Mouse (Mus musculus) thymus, adult 2 months (tissue): ENCODE measurements around the gene Gm49510. TPM values are rescaled to one million over a fixed set of nuclear protein-coding genes. Genes with fewer than 3 reads are reported as not detected.

Experiments
- DNase-seq: peaks from one replicate; pipeline ENCODE4 v3.0.0; 2021
- H3K27ac ChIP-seq: fragments of 200-500 bp; 2 replicates; pipeline ENCODE4 v1.5.1; 2012; ENCODE audit warnings: low read length, control low read depth; ENCODE audit not compliant: control insufficient read depth, insufficient read depth
- H3K27me3 ChIP-seq: fragments of 200-500 bp; 2 replicates; pipeline ENCODE4 v1.6.1; 2012; ENCODE audit warnings: mild to moderate bottlenecking, low read length, moderate library complexity, mixed read lengths; ENCODE audit not compliant: control insufficient read depth, insufficient read depth
- H3K36me3 ChIP-seq: fragments of 200-500 bp; 2 replicates; pipeline ENCODE4 v1.6.1; 2012; ENCODE audit warnings: mild to moderate bottlenecking, low read length, moderate library complexity; ENCODE audit not compliant: control insufficient read depth, insufficient read depth
- H3K4me1 ChIP-seq: fragments of 200-500 bp; replicated peaks from 2 replicates; pipeline ENCODE4 v1.6.1; 2012; ENCODE audit warnings: low read length; ENCODE audit not compliant: control insufficient read depth, insufficient read depth
- H3K4me3 ChIP-seq: fragments of 200-500 bp; 2 replicates; pipeline ENCODE4 v1.5.1; 2012; ENCODE audit warnings: mild to moderate bottlenecking, low read length, control low read depth, moderate library complexity; ENCODE audit not compliant: control insufficient read depth, insufficient read depth
- CTCF ChIP-seq: fragments of 200-500 bp; IDR thresholded peaks from 2 replicates; pipeline ENCODE4 v1.5.1; 2012; ENCODE audit warnings: mild to moderate bottlenecking, control low read depth, low read length, moderate library complexity, borderline replicate concordance; ENCODE audit not compliant: control insufficient read depth, poor library complexity, insufficient read depth; ENCODE audit errors: extremely low read depth
- POLR2A ChIP-seq: fragments of 200-500 bp; IDR thresholded peaks from 2 replicates; pipeline ENCODE4 v1.6.1; 2012; ENCODE audit warnings: mild to moderate bottlenecking, low read length, control low read depth, moderate library complexity; ENCODE audit not compliant: control insufficient read depth, poor library complexity, insufficient read depth; ENCODE audit errors: extremely low read depth
- WGBS: fragments of 180-500 bp; shearing (Covaris S2); methylation state at CpG from one replicate; pipeline ENCODE4 v1.1.7; 2018; 5-methylcytosine and 5-hydroxymethylcytosine counted together
- polyA plus RNA-seq: library from polyadenylated mRNA; depleted of rRNA; stranded (reverse); fragments of >200 nt; gene quantifications from 2 replicates; pipeline ENCODE4 v1.2.3, GENCODE M21; 2012

The Gm49510 gene
- polyA plus RNA-seq, 1 experiment = 0.08 TPM

- TF ChIP-seq CTCF = no peak
- peak; percentile 83 for TF ChIP-seq POLR2A
- peak within 1 kb of the TSS; percentile 87 for H3K4me3 ChIP-seq
- under 1% methylated on average over 47 of the region's 47 CpGs for WGBS
- H3K4me1 ChIP-seq = peaks cover 59% of the 10 kb centered on the region
- no peaks in the 10 kb centered on the region for H3K27me3 ChIP-seq
- peaks cover 8% of the 10 kb centered on the region for H3K36me3 ChIP-seq
- peak; percentile 83 for DNase-seq
- peak within 1 kb of the TSS; percentile 92 for H3K27ac ChIP-seq
These were observed 495 bp downstream of the Gm49510 start, which contains the start of gene Sh3bp1 for GRCm38 (mm10) chr15:78899740-78900584. Sh3bp1 (plus strand) TSS chr15:78899768.

- TF ChIP-seq POLR2A = no peak
- no peak for TF ChIP-seq CTCF
- DNase-seq = no peak
- Histone ChIP-seq H3K27me3 (no peaks in the 10 kb centered on the region), H3K36me3 (peaks cover 15% of the 10 kb centered on the region), H3K27ac (0 out of 2 replicates have a peak overlapping the region, but pooled peaks have one; percentile 23), H3K4me1 (peaks cover 50% of the 10 kb centered on the region), H3K4me3 (peak overlapping the region; percentile 87)
- 34% methylated on average over 18 of the region's 18 CpGs for WGBS
These were observed 1.3 kb downstream of the Gm49510 start for GRCm38 (mm10) chr15:78900585-78901421.

- H3K4me1 ChIP-seq = peaks cover 44% of the 10 kb centered on the region
- DNase-seq = no peak
- peaks cover 17% of the 10 kb centered on the region for H3K36me3 ChIP-seq
- no peaks in the 10 kb centered on the region for H3K27me3 ChIP-seq
- WGBS = 76% methylated on average over 8 of the region's 8 CpGs
- H3K27ac ChIP-seq = no peak overlapping the region
- no peak for TF ChIP-seq CTCF
- peak overlapping the region; percentile 87; the same call in 1 of the 2 replicates for H3K4me3 ChIP-seq
These were observed 1.9 kb downstream of the Gm49510 start for GRCm38 (mm10) chr15:78901422-78901789.

- WGBS = 6% methylated on average over 2 of the region's 2 CpGs
- Histone ChIP-seq H3K4me1 (peaks cover 28% of the 10 kb centered on the region), H3K27ac (no peak overlapping the region), H3K4me3 (no peak overlapping the region), H3K36me3 (peaks cover 34% of the 10 kb centered on the region), H3K27me3 (no peaks in the 10 kb centered on the region)
- DNase-seq = peak; percentile 86
- no peak for TF ChIP-seq POLR2A
- peak; percentile 54; the same call in 1 of the 2 replicates for TF ChIP-seq CTCF
These were observed 3.8 kb downstream of the Gm49510 start for GRCm38 (mm10) chr15:78903243-78903642.

- WGBS = 95% methylated on average over 7 of the region's 7 CpGs
- Histone ChIP-seq H3K27ac (no peak overlapping the region), H3K36me3 (peaks cover 53% of the 10 kb centered on the region), H3K4me3 (no peak overlapping the region), H3K27me3 (no peaks in the 10 kb centered on the region), H3K4me1 (peaks cover 5% of the 10 kb centered on the region)
- DNase-seq = no peak
- no peak for TF ChIP-seq CTCF
- no peak for TF ChIP-seq POLR2A
These were observed 8.9 kb downstream of the Gm49510 start for GRCm38 (mm10) chr15:78908399-78908798.

GRCm38 (mm10) chr15:78908982-78909381 lies 9.5 kb downstream of the Gm49510 start:
- Histone ChIP-seq H3K36me3 (peaks cover 53% of the 10 kb centered on the region), H3K27me3 (no peaks in the 10 kb centered on the region), H3K4me1 (peaks cover 4% of the 10 kb centered on the region; the same call in 1 of the 2 replicates), H3K4me3 (no peak overlapping the region), H3K27ac (no peak overlapping the region)
- TF ChIP-seq CTCF (no peak), POLR2A (no peak)
- 96% methylated on average over 8 of the region's 8 CpGs for WGBS
- DNase-seq = no peak
